Mouse (Mus musculus): ENCODE results near the gene 9530068E07Rik. TPM values are rescaled to one million over a fixed set of nuclear protein-coding genes. Genes with fewer than 3 reads are reported as not detected.

9530068E07Rik gene
- polyA plus RNA-seq, 1 experiment from 2014 or later = 155 TPM

- ATAC-seq (no peak), DNase-seq (ENCODE audit: low spot score) (no peak)
- no peak overlapping the region for H3K9ac ChIP-seq (replicated peaks; ENCODE audit: low read depth)
- no peak overlapping the region for H3K27ac ChIP-seq (ENCODE audit: low read length)
- H3K36me3 ChIP-seq (ENCODE audit: insufficient read depth, low read length) = peaks cover 15% of the 10 kb centered on the region; the same call in 1 of the 2 replicates
- H3K9me3 ChIP-seq (ENCODE audit: low read length) = no peaks in the 10 kb centered on the region
- 91% methylated on average over 5 of the region's 5 CpGs for WGBS
- no peak overlapping the region for H3K4me3 ChIP-seq (ENCODE audit: low read depth, low read length)
- no peaks in the 10 kb centered on the region for H3K4me1 ChIP-seq (ENCODE audit: insufficient read depth, low read depth, low read length)
- H3K4me2 ChIP-seq (replicated peaks; ENCODE audit: low read depth, low read length) = no peak overlapping the region
- TF ChIP-seq EP300 (IDR thresholded peaks at IDR 0.05) = no peak
- no peak for TF ChIP-seq CTCF (IDR thresholded peaks at IDR 0.05)
- no peaks in the 10 kb centered on the region for H3K27me3 ChIP-seq (replicated peaks; ENCODE audit: insufficient read depth, low read length)
These were observed 8.0 kb downstream of the 9530068E07Rik start for GRCm38 (mm10) chr11:52404209-52404608.

DNA sequence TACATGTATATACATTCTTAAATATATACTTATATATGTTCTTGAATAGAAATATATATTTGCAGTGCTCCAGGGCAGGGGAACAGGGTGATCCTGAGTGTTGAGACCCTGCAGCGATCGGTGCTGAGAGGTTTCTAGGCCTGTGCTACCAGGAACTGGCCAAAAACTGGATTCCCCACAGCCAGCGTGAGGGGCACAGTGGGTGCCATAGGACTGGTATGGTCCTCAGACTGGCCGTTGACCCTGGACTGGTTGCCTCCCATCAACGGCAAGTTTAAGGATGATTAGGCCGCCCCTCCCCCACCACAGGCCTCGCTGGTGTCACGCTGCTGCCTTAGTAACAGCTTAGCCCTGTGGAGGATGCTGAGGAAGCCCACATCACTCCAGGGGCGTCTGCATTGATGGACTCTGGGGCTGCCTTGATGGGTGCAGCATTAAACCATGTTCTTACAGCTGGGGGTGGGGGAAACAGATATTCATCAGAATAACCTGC is 9.0 kb downstream of the 9530068E07Rik start:
- 81% methylated on average over 9 of the region's 9 CpGs for WGBS
- H3K36me3 ChIP-seq (ENCODE audit: insufficient read depth, low read length) = peaks cover 15% of the 10 kb centered on the region; the same call in 1 of the 2 replicates

GRCm38 (mm10) chr11:52409316-52409715 is 13.1 kb downstream of the 9530068E07Rik start:
- H3K4me3 ChIP-seq (ENCODE audit: low read depth, low read length) = no peak overlapping the region
- no peak overlapping the region for H3K27ac ChIP-seq (ENCODE audit: low read length)
- no peaks in the 10 kb centered on the region for H3K9me3 ChIP-seq (ENCODE audit: low read length)
- no peaks in the 10 kb centered on the region for H3K27me3 ChIP-seq (replicated peaks; ENCODE audit: insufficient read depth, low read length)
- H3K36me3 ChIP-seq (ENCODE audit: insufficient read depth, low read length) = peaks cover 11% of the 10 kb centered on the region; the same call in 1 of the 2 replicates
- ATAC-seq = no peak
- no peak for DNase-seq (ENCODE audit: low spot score)
- no peaks in the 10 kb centered on the region for H3K4me1 ChIP-seq (ENCODE audit: insufficient read depth, low read depth, low read length)
- H3K9ac ChIP-seq (replicated peaks; ENCODE audit: low read depth) = no peak overlapping the region
- H3K4me2 ChIP-seq (replicated peaks; ENCODE audit: low read depth, low read length) = no peak overlapping the region
- 41% methylated on average over 5 of the region's 5 CpGs for WGBS
- TF ChIP-seq EP300 (IDR thresholded peaks at IDR 0.05) (no peak), CTCF (IDR thresholded peaks at IDR 0.05) (no peak)

More for the DNA sequence above, 9.0 kb downstream of the 9530068E07Rik start:
- Histone ChIP-seq H3K4me2 (replicated peaks; ENCODE audit: low read depth, low read length) (no peak overlapping the region), H3K4me1 (ENCODE audit: insufficient read depth, low read depth, low read length) (no peaks in the 10 kb centered on the region), H3K4me3 (ENCODE audit: low read depth, low read length) (no peak overlapping the region), H3K27me3 (replicated peaks; ENCODE audit: insufficient read depth, low read length) (no peaks in the 10 kb centered on the region), H3K27ac (ENCODE audit: low read length) (no peak overlapping the region), H3K9ac (replicated peaks; ENCODE audit: low read depth) (no peak overlapping the region), H3K9me3 (ENCODE audit: low read length) (no peaks in the 10 kb centered on the region)
- no peak for ATAC-seq
- DNase-seq (ENCODE audit: low spot score) = no peak
- TF ChIP-seq CTCF (IDR thresholded peaks at IDR 0.05) (no peak), EP300 (IDR thresholded peaks at IDR 0.05) (no peak)

DNA sequence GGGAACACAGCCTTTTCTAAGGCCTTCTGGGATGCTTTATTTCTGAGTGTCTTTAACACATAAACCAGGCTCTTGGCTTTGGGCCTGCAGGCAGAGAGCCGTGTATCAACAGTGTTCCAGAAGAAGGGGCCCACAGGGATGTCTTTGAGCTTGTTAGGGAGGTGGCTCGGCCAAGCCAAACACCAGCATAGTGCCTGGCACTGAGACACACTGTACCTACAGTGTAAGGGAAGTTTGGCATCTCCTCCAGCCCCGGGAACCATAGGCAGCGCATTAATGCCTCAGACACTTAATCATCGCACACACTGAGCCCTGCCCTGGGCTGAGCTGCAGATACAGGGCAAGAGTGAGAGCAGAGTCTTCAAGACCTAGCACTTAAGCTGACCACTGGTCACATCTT is 22.1 kb downstream of the 9530068E07Rik start:
- Histone ChIP-seq H3K9ac (replicated peaks; ENCODE audit: low read depth) (no peak overlapping the region), H3K4me3 (ENCODE audit: low read depth, low read length) (no peak overlapping the region), H3K36me3 (ENCODE audit: insufficient read depth, low read length) (no peaks in the 10 kb centered on the region), H3K27me3 (replicated peaks; ENCODE audit: insufficient read depth, low read length) (no peaks in the 10 kb centered on the region), H3K27ac (ENCODE audit: low read length) (no peak overlapping the region), H3K9me3 (ENCODE audit: low read length) (no peaks in the 10 kb centered on the region), H3K4me1 (ENCODE audit: insufficient read depth, low read depth, low read length) (no peaks in the 10 kb centered on the region), H3K4me2 (replicated peaks; ENCODE audit: low read depth, low read length) (no peak overlapping the region)
- TF ChIP-seq CTCF (IDR thresholded peaks at IDR 0.05) (no peak), EP300 (IDR thresholded peaks at IDR 0.05) (no peak)
- 66% methylated on average over 5 of the region's 5 CpGs for WGBS
- ATAC-seq = no peak
- DNase-seq (ENCODE audit: low spot score) = no peak

- Histone ChIP-seq H3K27ac (ENCODE audit: low read length) (no peak overlapping the region), H3K27me3 (replicated peaks; ENCODE audit: insufficient read depth, low read length) (no peaks in the 10 kb centered on the region), H3K4me1 (ENCODE audit: insufficient read depth, low read depth, low read length) (no peaks in the 10 kb centered on the region), H3K4me2 (replicated peaks; ENCODE audit: low read depth, low read length) (no peak overlapping the region), H3K9ac (replicated peaks; ENCODE audit: low read depth) (no peak overlapping the region), H3K36me3 (ENCODE audit: insufficient read depth, low read length) (no peaks in the 10 kb centered on the region), H3K9me3 (ENCODE audit: low read length) (no peaks in the 10 kb centered on the region), H3K4me3 (ENCODE audit: low read depth, low read length) (no peak overlapping the region)
- DNase-seq (ENCODE audit: low spot score) (peak; percentile 37), ATAC-seq (no peak)
- no peak for TF ChIP-seq EP300 (IDR thresholded peaks at IDR 0.05)
- TF ChIP-seq CTCF (IDR thresholded peaks at IDR 0.05) = no peak
- WGBS = 37% methylated on average over 5 of the region's 5 CpGs
These were observed 23.0 kb downstream of the 9530068E07Rik start for GRCm38 (mm10) chr11:52419246-52419645.

- Histone ChIP-seq H3K27ac (ENCODE audit: low read length) (no peak overlapping the region), H3K9me3 (ENCODE audit: low read length) (no peaks in the 10 kb centered on the region), H3K9ac (replicated peaks; ENCODE audit: low read depth) (no peak overlapping the region), H3K36me3 (ENCODE audit: insufficient read depth, low read length) (no peaks in the 10 kb centered on the region), H3K27me3 (replicated peaks; ENCODE audit: insufficient read depth, low read length) (no peaks in the 10 kb centered on the region), H3K4me3 (ENCODE audit: low read depth, low read length) (no peak overlapping the region), H3K4me2 (replicated peaks; ENCODE audit: low read depth, low read length) (no peak overlapping the region), H3K4me1 (ENCODE audit: insufficient read depth, low read depth, low read length) (no peaks in the 10 kb centered on the region)
- TF ChIP-seq CTCF (IDR thresholded peaks at IDR 0.05) (no peak), EP300 (IDR thresholded peaks at IDR 0.05) (no peak)
- whole genome bisulfite sequencing = 75% methylated on average over 7 of the region's 7 CpGs
- ATAC-seq (no peak), DNase-seq (ENCODE audit: low spot score) (no peak)
These were observed 23.6 kb downstream of the 9530068E07Rik start for GRCm38 (mm10) chr11:52419861-52420260.
